Mouse (Mus musculus): ENCODE data around the gene Serpina12.

DNA sequence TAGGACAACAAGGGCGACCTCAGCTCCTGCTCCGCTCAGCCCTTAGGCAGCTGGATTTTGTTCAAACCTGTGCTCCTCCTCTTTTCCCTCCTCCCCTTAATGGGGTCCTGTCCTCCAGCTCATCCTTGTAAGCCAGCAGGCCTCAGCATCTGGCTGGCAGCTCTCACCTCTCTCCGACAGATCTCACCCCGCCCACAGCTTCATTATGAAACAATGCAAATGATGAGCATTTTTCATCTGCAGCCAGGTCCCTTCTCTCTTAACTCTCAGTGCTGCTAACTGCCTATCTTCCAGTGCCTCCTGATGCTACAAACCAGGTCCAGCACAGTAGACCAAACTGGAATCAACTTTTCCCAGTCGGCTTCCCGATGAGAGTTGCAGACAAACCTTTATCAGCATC, 30.6 kb downstream of the Serpina12 start, which contains the start of gene Serpina9:
- TF ChIP-seq POLR2A (IDR thresholded peaks at IDR 0.05; ENCODE audit: control insufficient read depth in 1 of 2, insufficient read depth in 1 of 2, low read depth in 1 of 2, low read length in 2 of 2, poor library complexity in 1 of 2): no peak
- TF ChIP-seq EP300 (IDR thresholded peaks at IDR 0.05; ENCODE audit: low read depth in 1 of 2, low read length in 2 of 2): no peak
